Mouse (Mus musculus) heart, postnatal 10 days (tissue): ENCODE data around the gene Gmfb. TPM values are rescaled to one million over a fixed set of nuclear protein-coding genes. Genes with fewer than 3 reads are reported as not detected.

Experiments
- total RNA-seq, 2 experiments: library from RNA; stranded (reverse); gene quantifications; 2 replicates each; pipeline ENCODE4 v1.2.3; 2021

Gmfb gene
- total RNA-seq, 2 experiments from 2014 or later: 45.0 to 45.8 TPM

Other genes with a start within 250 kb of the Gmfb start
- 1 to 10 TPM; 7.2 to 9.5 TPM for gene Cdkn3, start 61.7 kb downstream of the Gmfb start, total RNA-seq
- 10 to 100 TPM; 54.5 to 62.6 TPM for gene Cnih1, start 33.8 kb downstream of the Gmfb start, total RNA-seq
- gene Cgrrf1, start 9.9 kb upstream of the Gmfb start, total RNA-seq: 10 to 100 TPM; 34.4 to 38.4 TPM
- gene Samd4, start 60.6 kb upstream of the Gmfb start, total RNA-seq: 10 to 100 TPM; 64.3 to 67.9 TPM